Mouse (Mus musculus) heart, postnatal 0 days (tissue): ENCODE results near the gene Mta2. TPM values are rescaled to one million over a fixed set of nuclear protein-coding genes. Genes with fewer than 3 reads are reported as not detected.
A peak's percentile ranks its signal among the peaks of the same experiment; 100 is the strongest.
"Not testable (repeated sequence)": the region's sequence is repeated elsewhere in the genome, so short reads cannot be mapped to it uniquely, and the experiment has no call there.

Experiments used
- ATAC-seq: fragments of 200-750 bp; cut with Nextera tagmentation; 2 replicates; pipeline ENCODE4 v1.8.0; 2017; ENCODE audit warnings: low read depth, moderate number of reproducible peaks, moderate library complexity; ENCODE audit not compliant: insufficient read depth
- DNase-seq: peaks from one replicate; pipeline ENCODE4 v3.0.0-alpha.2; 2016; ENCODE audit warnings: low spot score
- H3K27ac ChIP-seq: fragments of 300-500 bp; sonication (generic); 2 replicates; pipeline ENCODE4 v1.5.1; 2014; ENCODE audit warnings: low read depth, mild to moderate bottlenecking
- H3K27me3 ChIP-seq: fragments of 300-500 bp; sonication (generic); 2 replicates; pipeline ENCODE4 v1.6.1; 2014; ENCODE audit warnings: low read length, mixed read lengths; ENCODE audit not compliant: control insufficient read depth, insufficient read depth
- H3K36me3 ChIP-seq: fragments of 300-500 bp; sonication (generic); replicated peaks from 2 replicates; pipeline ENCODE4 v1.6.1; 2014; ENCODE audit warnings: low read length, mixed read lengths; ENCODE audit not compliant: control insufficient read depth, insufficient read depth
- H3K4me1 ChIP-seq: fragments of 300-500 bp; sonication (generic); 2 replicates; pipeline ENCODE4 v1.6.1; 2014; ENCODE audit warnings: antibody characterized with exemption; ENCODE audit not compliant: control insufficient read depth, insufficient read depth
- H3K4me2 ChIP-seq: fragments of 300-500 bp; sonication (generic); 2 replicates; pipeline ENCODE4 v1.6.1; 2014; ENCODE audit warnings: low read depth, mild to moderate bottlenecking, low read length, moderate library complexity
- H3K4me3 ChIP-seq: fragments of 300-500 bp; sonication (generic); 2 replicates; pipeline ENCODE4 v1.5.1; 2014; ENCODE audit warnings: low read depth, low read length
- H3K9ac ChIP-seq: fragments of 300-500 bp; sonication (generic); replicated peaks from 2 replicates; pipeline ENCODE4 v1.6.1; 2014; ENCODE audit warnings: low read depth, low read length, mixed read lengths
- H3K9me3 ChIP-seq: fragments of 300-500 bp; sonication (generic); replicated peaks from 2 replicates; pipeline ENCODE4 v1.6.1; 2016; ENCODE audit warnings: low read length; ENCODE audit not compliant: control insufficient read depth
- CTCF ChIP-seq: IDR thresholded peaks from 2 replicates; pipeline ENCODE4 v1.5.1; 2016; ENCODE audit warnings: antibody characterized with exemption, control low read depth, low read depth
- EP300 ChIP-seq: IDR thresholded peaks from 2 replicates; pipeline ENCODE4 v1.6.1; 2016; ENCODE audit warnings: antibody characterized with exemption, low read depth
- WGBS: fragments of 180-500 bp; shearing (Covaris S2); extraction: QIAGEN DNeasy Blood & Tissue Kit; methylation state at CpG from one replicate; pipeline ENCODE4 v1.1.7; 2014; 5-methylcytosine and 5-hydroxymethylcytosine counted together
- polyA plus RNA-seq: library from polyadenylated mRNA; unstranded; fragments of >200 nt; fragmentation: Nextera tagmentation; extraction: Ambion mirVana; gene quantifications from 2 replicates; pipeline ENCODE4 v1.2.1, GENCODE M21; 2015
- total RNA-seq: library from RNA; depleted of rRNA; stranded (reverse); fragments of >200 nt; gene quantifications from 2 replicates; pipeline ENCODE4 v1.2.3, GENCODE M21; 2014; ENCODE audit warnings: low replicate concordance

Gene Mta2
- total and polyA plus RNA-seq, 2 experiments from 2014 or later: 51.5 to 55.1 TPM

GRCm38 (mm10) chr19:8967893-8968292 is 26.2 kb downstream of the Mta2 start:
- 4% methylated on average over 8 of the region's 9 CpGs for WGBS
- no peaks in the 10 kb centered on the region for H3K27me3 ChIP-seq
- TF ChIP-seq EP300 (no peak), CTCF (no peak)
- H3K9me3 ChIP-seq: no peaks in the 10 kb centered on the region
- H3K36me3 ChIP-seq: peaks cover 70% of the 10 kb centered on the region
- ATAC-seq: no peak
- no peak for DNase-seq
- peak overlapping the region; percentile 82 for H3K4me3 ChIP-seq
- H3K4me1 ChIP-seq: peaks cover 15% of the 10 kb centered on the region
- H3K4me2 ChIP-seq: peak overlapping the region; percentile 94
- peak overlapping the region; percentile 87 for H3K9ac ChIP-seq
- H3K27ac ChIP-seq: peak overlapping the region; percentile 82

DNA sequence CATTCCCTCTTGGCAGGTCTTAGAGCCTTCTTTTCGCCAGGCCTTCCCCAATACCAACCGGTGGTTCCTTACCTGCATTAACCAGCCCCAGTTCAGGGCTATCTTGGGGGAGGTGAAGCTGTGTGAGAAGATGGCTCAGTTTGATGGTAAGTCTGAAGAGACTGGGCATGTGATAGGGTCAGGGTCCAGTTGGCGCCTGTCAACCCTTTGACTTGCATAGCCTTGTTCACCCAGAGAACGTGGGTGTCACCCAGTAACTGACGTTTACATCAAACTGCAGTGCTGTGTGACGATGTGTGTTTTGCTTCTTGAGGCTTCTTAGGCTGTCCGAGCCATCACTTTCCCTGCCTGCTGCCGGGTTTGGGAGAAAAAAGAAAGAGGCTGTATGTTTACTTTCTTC is 30.8 kb downstream of the Mta2 start:
- not testable (repeated sequence) for DNase-seq, H3K9ac ChIP-seq, H3K4me3 ChIP-seq, H3K27ac ChIP-seq, H3K4me2 ChIP-seq, H3K9me3 ChIP-seq, ATAC-seq, H3K27me3 ChIP-seq
- peaks cover 83% of the 10 kb centered on the region for H3K36me3 ChIP-seq
- H3K4me1 ChIP-seq: peaks cover 12% of the 10 kb centered on the region
- 86% methylated on average over 8 of the region's 8 CpGs for WGBS

GRCm38 (mm10) chr19:8974638-8975037 is 33.0 kb downstream of the Mta2 start:
- H3K27me3 ChIP-seq: no peaks in the 10 kb centered on the region
- H3K4me1 ChIP-seq: no peaks in the 10 kb centered on the region
- TF ChIP-seq CTCF (no peak), EP300 (no peak)
- no peak overlapping the region for H3K4me3 ChIP-seq
- ATAC-seq: no peak
- peaks cover 93% of the 10 kb centered on the region for H3K36me3 ChIP-seq
- WGBS: 77% methylated on average over 1 of the region's 1 CpGs
- no peaks in the 10 kb centered on the region for H3K9me3 ChIP-seq
- no peak overlapping the region for H3K27ac ChIP-seq
- DNase-seq: no peak
- no peak overlapping the region for H3K9ac ChIP-seq
- H3K4me2 ChIP-seq: no peak overlapping the region

- peaks cover 85% of the 10 kb centered on the region for H3K36me3 ChIP-seq
- H3K4me1 ChIP-seq: no peaks in the 10 kb centered on the region
- H3K4me3 ChIP-seq: no peak overlapping the region
- H3K9ac ChIP-seq: no peak overlapping the region
- TF ChIP-seq EP300 (no peak), CTCF (no peak)
- H3K27ac ChIP-seq: peak overlapping the region; percentile 7; the same call in 1 of the 2 replicates
- WGBS: 94% methylated on average over 2 of the region's 2 CpGs
- no peak for ATAC-seq
- no peak overlapping the region for H3K4me2 ChIP-seq
- DNase-seq: no peak
- no peaks in the 10 kb centered on the region for H3K27me3 ChIP-seq
- no peaks in the 10 kb centered on the region for H3K9me3 ChIP-seq
Measured at GRCm38 (mm10) chr19:8975491-8975890, 33.8 kb downstream of the Mta2 start.

- WGBS: 41% methylated on average over 3 of the region's 3 CpGs
- peak; percentile 89 for ATAC-seq
- TF ChIP-seq EP300 (no peak), CTCF (peak; percentile 90)
- DNase-seq: peak; percentile 82
- no peaks in the 10 kb centered on the region for H3K27me3 ChIP-seq
- H3K9ac ChIP-seq: no peak overlapping the region
- no peaks in the 10 kb centered on the region for H3K9me3 ChIP-seq
- H3K4me1 ChIP-seq: peaks cover 1% of the 10 kb centered on the region; the same call in 1 of the 2 replicates
- H3K4me2 ChIP-seq: no peak overlapping the region
- peak overlapping the region; percentile 54 for H3K27ac ChIP-seq
- no peak overlapping the region for H3K4me3 ChIP-seq
- peaks cover 74% of the 10 kb centered on the region for H3K36me3 ChIP-seq
Measured at GRCm38 (mm10) chr19:8976535-8976934, 34.9 kb downstream of the Mta2 start.

GRCm38 (mm10) chr19:8980771-8981170 is 39.1 kb downstream of the Mta2 start:
- DNase-seq (no peak), ATAC-seq (no peak)
- Histone ChIP-seq H3K36me3 (peaks cover 34% of the 10 kb centered on the region), H3K27ac (peak overlapping the region; percentile 41), H3K4me3 (no peak overlapping the region), H3K27me3 (no peaks in the 10 kb centered on the region), H3K9ac (no peak overlapping the region), H3K4me1 (peaks cover 44% of the 10 kb centered on the region), H3K9me3 (no peaks in the 10 kb centered on the region), H3K4me2 (no peak overlapping the region)
- TF ChIP-seq EP300 (no peak), CTCF (no peak)
- whole genome bisulfite sequencing: 56% methylated on average over 5 of the region's 5 CpGs
